Mouse (Mus musculus) activated CD4-positive, CD25-positive, alpha-beta regulatory T cell, adult 9 weeks (primary cell): Measurements from ENCODE around the gene Gm10840. TPM values are rescaled to one million over a fixed set of nuclear protein-coding genes. Genes with fewer than 3 reads are reported as not detected.

Source experiments
- polyA plus RNA-seq: library from polyadenylated mRNA; unstranded; fragments of 100-300 nt; shearing (Covaris generic); gene quantifications from one replicate; pipeline ENCODE4 v1.2.1, GENCODE M21; 2017

Gm10840 gene
- polyA plus RNA-seq = 1.0 TPM

DNA sequence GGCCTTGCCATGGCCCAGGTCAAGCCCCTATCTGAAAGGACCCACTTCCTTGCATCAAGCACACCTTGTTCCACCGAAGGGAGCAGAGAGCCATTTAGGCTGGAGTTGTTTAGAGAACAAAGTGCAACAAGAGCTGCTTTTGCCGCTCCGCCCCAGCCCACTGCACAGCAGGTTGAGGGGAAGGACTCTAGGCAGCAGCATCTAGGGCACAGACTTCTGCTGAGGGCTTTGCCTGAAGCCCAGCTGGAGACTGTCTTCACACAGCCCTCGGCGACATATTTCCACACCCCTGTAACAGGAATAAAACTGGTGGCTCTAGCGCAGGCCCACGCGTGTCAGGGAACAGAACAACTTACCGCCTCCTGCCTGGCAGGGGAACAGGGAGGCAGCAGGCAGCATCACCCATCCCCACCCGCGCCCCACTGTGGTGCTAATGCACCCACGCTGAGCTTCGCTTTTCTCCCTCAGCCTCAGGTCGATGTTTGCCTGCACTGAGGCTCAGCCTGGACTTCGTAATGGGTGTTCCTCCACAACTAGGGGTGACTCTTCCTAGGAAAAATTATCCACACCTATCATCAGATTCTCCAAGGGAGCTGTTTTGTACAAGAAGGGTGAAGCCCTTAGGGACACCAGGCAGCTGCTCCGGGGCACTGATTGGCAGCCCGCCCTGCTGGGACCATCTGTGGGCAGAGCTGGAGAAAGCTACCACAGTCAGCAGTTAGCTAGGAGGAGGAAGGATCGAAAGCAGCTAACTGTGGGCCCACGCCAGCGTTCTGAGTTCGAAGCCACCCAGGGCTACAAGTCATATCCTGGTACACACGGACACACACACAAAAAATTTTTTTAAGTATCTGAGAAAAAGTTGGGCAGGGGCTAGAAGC lies at the start of gene Gm10840, which contains the start of gene Limd2:
Gm10840 (plus strand) TSS at position 10 of the 881 bp plus-strand sequence.
Limd2 (minus strand) TSS at position 20 of the 881 bp plus-strand sequence.

DNA sequence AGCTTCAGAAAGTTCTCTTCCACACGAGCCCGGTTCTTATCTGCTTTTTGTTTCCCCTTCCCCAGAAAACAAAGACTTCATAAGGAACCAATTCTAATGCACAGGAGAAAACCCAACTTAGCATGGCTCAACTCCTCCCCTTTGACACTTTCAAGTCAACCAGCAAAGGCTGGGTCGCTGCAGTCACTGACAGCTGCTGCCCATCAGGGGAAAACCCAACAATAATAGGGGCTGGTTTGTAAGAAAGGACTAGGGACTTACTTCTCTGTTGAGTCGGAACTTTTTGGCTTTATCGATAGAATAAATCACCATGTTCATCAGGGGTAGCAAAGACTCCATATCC lies 41.4 kb downstream of the Gm10840 start, which contains the start of gene Strada:
Strada (minus strand) TSS at position 46 of the 343 bp plus-strand sequence.

Other genes with a start within 250 kb of the Gm10840 start
- 1.4 TPM for gene Cyb561, start 207.5 kb upstream of the Gm10840 start, polyA plus RNA-seq
- gene Ace, start 192.9 kb upstream of the Gm10840 start, polyA plus RNA-seq = not detected
- gene Ace3, start 166.2 kb upstream of the Gm10840 start, polyA plus RNA-seq = not detected
- 0.21 TPM for gene Kcnh6, start 152.7 kb upstream of the Gm10840 start, polyA plus RNA-seq
- gene Dcaf7, start 124.0 kb upstream of the Gm10840 start, polyA plus RNA-seq = 109 TPM
- gene Taco1, start 94.8 kb upstream of the Gm10840 start, polyA plus RNA-seq = 17.1 TPM
- gene Map3k3, start 76.2 kb upstream of the Gm10840 start, polyA plus RNA-seq = 11.7 TPM
- 842 TPM for gene Limd2, start within 50 bp of the Gm10840 start, polyA plus RNA-seq
- 35.7 TPM for gene Strada, start 41.3 kb downstream of the Gm10840 start, polyA plus RNA-seq
- 123 TPM for gene Ccdc47, start 55.5 kb downstream of the Gm10840 start, polyA plus RNA-seq
- 74.9 TPM for gene Ddx42, start 56.1 kb downstream of the Gm10840 start, polyA plus RNA-seq
- 76.7 TPM for gene Ftsj3, start 95.2 kb downstream of the Gm10840 start, polyA plus RNA-seq
- gene Psmc5, start 95.3 kb downstream of the Gm10840 start, polyA plus RNA-seq = 195 TPM
- 12.8 TPM for gene Smarcd2, start 112.1 kb downstream of the Gm10840 start, polyA plus RNA-seq
- gene Tcam1, start 115.8 kb downstream of the Gm10840 start, polyA plus RNA-seq = 0.33 TPM
- gene Gh, start 141.0 kb downstream of the Gm10840 start, polyA plus RNA-seq = not detected
- gene Cd79b, start 153.9 kb downstream of the Gm10840 start, polyA plus RNA-seq = 48.7 TPM
- 0.04 TPM for gene Scn4a, start 192.4 kb downstream of the Gm10840 start, polyA plus RNA-seq
- gene Prr29, start 204.6 kb downstream of the Gm10840 start, polyA plus RNA-seq = not detected
- gene Icam2, start 227.2 kb downstream of the Gm10840 start, polyA plus RNA-seq = 108 TPM